Mouse (Mus musculus): ENCODE measurements around the gene Zfp874b. TPM values are rescaled to one million over a fixed set of nuclear protein-coding genes. Genes with fewer than 3 reads are reported as not detected.

The Zfp874b gene
- total RNA-seq, 2 experiments from 2014 or later = 17.1 to 20.0 TPM

Other genes starting within 250 kb of the Zfp874b start
- 1 to 10 TPM; 2.9 to 3.9 TPM for gene Zfp458, start 205.8 kb downstream of the Zfp874b start, total RNA-seq (2021)
- gene Zfp457, start 177.8 kb downstream of the Zfp874b start, total RNA-seq (2021) = 1 to 10 TPM; 2.4 to 3.7 TPM
- gene Zfp595, start 151.7 kb downstream of the Zfp874b start, total RNA-seq (2021) = 1 to 10 TPM; 4.1 to 4.6 TPM
- gene Gm28044, start 123.7 kb downstream of the Zfp874b start, total RNA-seq (2021) = 1 to 10 TPM; 1.3 to 2.5 TPM
- 1 to 10 TPM; 2.2 to 2.8 TPM for gene Zfp953, start 123.7 kb downstream of the Zfp874b start, total RNA-seq (2021)
- gene Gm28041, start 108.5 kb downstream of the Zfp874b start, total RNA-seq (2021) = 1 to 10 TPM; 2.4 to 3.0 TPM
- gene Zfp456, start 108.4 kb downstream of the Zfp874b start, total RNA-seq (2021) = 1 to 10 TPM; 1.3 to 1.7 TPM
- gene Zfp429, start 84.4 kb downstream of the Zfp874b start, total RNA-seq (2021) = 1 to 10 TPM; 4.5 to 4.8 TPM
- gene Zfp459, start 62.8 kb downstream of the Zfp874b start, total RNA-seq (2021) = 1 to 10 TPM in 1 of 2 experiments, under 1 TPM in 1; 0.79 to 1.7 TPM
- 10 to 100 TPM; 18.1 to 19.9 TPM for gene Zfp874a, start 32.6 kb downstream of the Zfp874b start, total RNA-seq (2021)
- gene Zfp58, start 16.3 kb upstream of the Zfp874b start, total RNA-seq (2021) = 10 to 100 TPM in 1 of 2 experiments, 1 to 10 TPM in 1; 7.9 to 10.5 TPM
- not detected for gene Gm26965, start 41.9 kb upstream of the Zfp874b start, total RNA-seq (2021)
- 10 to 100 TPM; 22.0 to 23.3 TPM for gene Zfp87, start 41.9 kb upstream of the Zfp874b start, total RNA-seq (2021)
- gene Zfp748, start 69.6 kb upstream of the Zfp874b start, total RNA-seq (2021) = 10 to 100 TPM in 1 of 2 experiments, 1 to 10 TPM in 1; 8.3 to 10.2 TPM
- 1 to 10 TPM; 7.5 to 7.7 TPM for gene Zfp729b, start 125.4 kb upstream of the Zfp874b start, total RNA-seq (2021)
- 1 to 10 TPM; 1.0 to 1.9 TPM for gene Gm49345, start 153.5 kb upstream of the Zfp874b start, total RNA-seq (2021)
- gene Zfp729a, start 153.5 kb upstream of the Zfp874b start, total RNA-seq (2021) = 1 to 10 TPM; 5.8 to 7.5 TPM
- gene Zfp738, start 202.8 kb upstream of the Zfp874b start, total RNA-seq (2021) = 10 to 100 TPM in 1 of 2 experiments, 1 to 10 TPM in 1; 9.9 to 10.7 TPM
- gene Zfp65, start 244.9 kb upstream of the Zfp874b start, total RNA-seq (2021) = 10 to 100 TPM in 1 of 2 experiments, 1 to 10 TPM in 1; 8.2 to 12.0 TPM

Measured in adrenal gland, postnatal 36 days (tissue).